ENCODE assay signal across 16 mouse cellular contexts in genomic region chr1:40404682-40405081, GRCm38 (mm10). TPM values are rescaled to one million over a fixed set of nuclear protein-coding genes. Genes with fewer than 3 reads are reported as not detected.
A peak's percentile ranks its signal among the peaks of the same experiment; 100 is the strongest.
DNase-seq lines count a peak whose midpoint lies in the region; TF ChIP-seq lines count a peak whose summit lies in the region.
"Had no signal": no experiment of that assay in that cellular context is flagged by ENCODE, and none has a peak within 500 bp of the region (broad histone marks: within the 10 kb centered on the region; RNA-seq: fewer than 3 reads in every experiment).

No protein-coding gene starts in this region.

- H3K9me3 ChIP-seq in limb, embryonic 10.5 days (replicated peaks): no peaks in the 10 kb centered on the region
- H3K9me3 ChIP-seq: megakaryocyte, embryonic 14.5 days had no signal

- H3K27ac ChIP-seq in bone marrow, adult 2 months (ENCODE audit: control insufficient read depth, insufficient read depth, low read depth, low read length, poor library complexity): peak overlapping the region; percentile 48; the same call in 1 of the 2 replicates
- peak overlapping the region; percentile 68 for H3K27ac ChIP-seq in bone marrow macrophage, adult 2 months (ENCODE audit: insufficient read depth, low read depth, low read length)
- H3K27ac ChIP-seq in limb, embryonic 10.5 days: no peak overlapping the region
- H3K27ac ChIP-seq: heart, embryonic 13.5 days; hindbrain, postnatal 0 days had no signal

- peak overlapping the region; percentile 38 for H3K4me3 ChIP-seq in bone marrow, adult 2 months (replicated peaks; ENCODE audit: control insufficient read depth, low read depth, low read length)
- H3K4me3 ChIP-seq in bone marrow macrophage, adult 2 months (ENCODE audit: insufficient read depth, low read length): peak overlapping the region; percentile 36
- no peak overlapping the region for H3K4me3 ChIP-seq in limb, embryonic 10.5 days
- H3K4me3 ChIP-seq: heart, embryonic 13.5 days; megakaryocyte, embryonic 14.5 days had no signal

- no peak for TF ChIP-seq CTCF in bone marrow, adult 2 months (IDR thresholded peaks at IDR 0.05; ENCODE audit: control insufficient read depth, insufficient read depth, low read length)
- TF ChIP-seq CTCF in bone marrow macrophage, adult 2 months (IDR thresholded peaks at IDR 0.05; ENCODE audit: low read depth, low read length): no peak

- DNase-seq in layer of hippocampus, adult 11-12 months (ENCODE audit: low spot score): peak; percentile 8
- no peak for DNase-seq in layer of hippocampus, adult 18-20 months (ENCODE audit: low spot score in 2 of 2)
- peak; percentile 22 for DNase-seq in limb, embryonic 10.5 days (ENCODE audit: low spot score)
- DNase-seq in thymus, postnatal 36 days: no peak
- DNase-seq in thymus, postnatal 4 days: no peak
- DNase-seq: cerebellum, adult 9-11 months; kidney, adult 8-10 months; lung, adult 2 months; thymus, adult 2 months had no signal

- WGBS in bone marrow, adult 2 months: 37% methylated on average over 7 of the region's 7 CpGs
- 81% methylated on average over 7 of the region's 7 CpGs for WGBS in limb, embryonic 10.5 days

- H3K4me1 ChIP-seq in bone marrow, adult 2 months (ENCODE audit: control insufficient read depth, insufficient read depth, low read length): peaks cover 6% of the 10 kb centered on the region
- peaks cover 31% of the 10 kb centered on the region for H3K4me1 ChIP-seq in bone marrow macrophage, adult 2 months (ENCODE audit: control insufficient read depth, insufficient read depth, low read length)
- no peaks in the 10 kb centered on the region for H3K4me1 ChIP-seq in limb, embryonic 10.5 days
- H3K4me1 ChIP-seq: heart, embryonic 13.5 days had no signal

- no peaks in the 10 kb centered on the region for H3K27me3 ChIP-seq in limb, embryonic 10.5 days (ENCODE audit: low read depth, poor library complexity, severe bottlenecking)
- H3K27me3 ChIP-seq: CH12.LX; heart, embryonic 13.5 days; megakaryocyte, embryonic 14.5 days had no signal

- H3K36me3 ChIP-seq in limb, embryonic 10.5 days: no peaks in the 10 kb centered on the region
- H3K36me3 ChIP-seq: heart, embryonic 13.5 days had no signal

- TF ChIP-seq POLR2A in bone marrow, adult 2 months (IDR thresholded peaks at IDR 0.05; ENCODE audit: borderline replicate concordance, control insufficient read depth, low read depth, low read length): no peak
- no peak for TF ChIP-seq POLR2A in bone marrow macrophage, adult 2 months (IDR thresholded peaks at IDR 0.05; ENCODE audit: borderline replicate concordance, low read depth, low read length)

RNA-seq across cellular contexts. Expression of gene Il1rl1, which starts 24.7 kb away (rescaled TPM):
- under 1 TPM; 0.10 TPM for total RNA-seq in layer of hippocampus, adult 18-20 months (2021)
- 7.5 and 7.9 TPM in 2 replicates for polyA plus RNA-seq in bone marrow, adult 2 months (2011; ENCODE audit: insufficient read depth, insufficient read length, low replicate concordance, missing spikeins)
- 1.4 and 1.5 TPM in 2 replicates for polyA plus RNA-seq in bone marrow macrophage, adult 2 months (2012; ENCODE audit: insufficient read depth, insufficient read length, missing spikeins)
- 0.15 TPM in 1 of 2 replicates, not detected in the other for polyA plus RNA-seq in limb, embryonic 10.5 days (2016; fragmentation: Nextera tagmentation; extraction: Ambion mirVana)
- polyA plus RNA-seq: neural tube, embryonic 14.5 days had no signal

Comparison
In these comparisons a context has a peak if more than half of its experiments do, and no peak if none do; other contexts are left out.
1. DNase-seq: peak in layer of hippocampus, adult 11-12 months (single experiment) and limb, embryonic 10.5 days (single experiment); none in layer of hippocampus, adult 18-20 months (0 of 2), thymus, postnatal 36 days (0 of 2) and thymus, postnatal 4 days (single experiment).